Mouse (Mus musculus): ENCODE data around the gene Nol10.

Nol10 gene

GRCm38 (mm10) chr12:17348048-17349036, at the start of gene Nol10:
TSS of gene Nol10 (plus strand) at chr12:17348458.
- peak; percentile 91 for DNase-seq

- DNase-seq, result no peak
These were observed 48.4 kb upstream of the Nol10 start for GRCm38 (mm10) chr12:17299902-17300301.

GRCm38 (mm10) chr12:17305445-17305844, 42.8 kb upstream of the Nol10 start:
- no peak for DNase-seq

GRCm38 (mm10) chr12:17308246-17308645, 40.0 kb upstream of the Nol10 start:
- DNase-seq, result no peak

GRCm38 (mm10) chr12:17310852-17311839, 37.1 kb upstream of the Nol10 start:
- no peak for DNase-seq

- no peak for DNase-seq
These were observed 32.2 kb upstream of the Nol10 start for GRCm38 (mm10) chr12:17316096-17316495.

- no peak for DNase-seq
These were observed 30.3 kb upstream of the Nol10 start for GRCm38 (mm10) chr12:17317970-17318369.

GRCm38 (mm10) chr12:17318453-17318852, 29.8 kb upstream of the Nol10 start:
- DNase-seq, result no peak

GRCm38 (mm10) chr12:17324549-17325470, 23.4 kb upstream of the Nol10 start:
- peak; percentile 23 for DNase-seq

- no peak for DNase-seq
These were observed 19.0 kb upstream of the Nol10 start, which contains the start of gene Atp6v1c2 for GRCm38 (mm10) chr12:17329259-17329658. TSS of gene Atp6v1c2 (minus strand) at chr12:17329359.

GRCm38 (mm10) chr12:17333459-17333858, 14.8 kb upstream of the Nol10 start:
- no peak for DNase-seq

- DNase-seq, result no peak
These were observed 9.9 kb upstream of the Nol10 start for GRCm38 (mm10) chr12:17338338-17338737.

GRCm38 (mm10) chr12:17339114-17339905, 8.9 kb upstream of the Nol10 start:
- DNase-seq, result no peak

- DNase-seq, result peak; percentile 13
These were observed 771 bp upstream of the Nol10 start for GRCm38 (mm10) chr12:17347327-17348047.

- DNase-seq, result no peak
These were observed 1.8 kb downstream of the Nol10 start for GRCm38 (mm10) chr12:17350106-17350505.

- DNase-seq, result peak; percentile 8
These were observed 8.6 kb downstream of the Nol10 start for GRCm38 (mm10) chr12:17356853-17357252.

GRCm38 (mm10) chr12:17357795-17358194, 9.5 kb downstream of the Nol10 start:
- no peak for DNase-seq

GRCm38 (mm10) chr12:17358981-17359380, 10.7 kb downstream of the Nol10 start:
- DNase-seq, result peak; percentile 32

GRCm38 (mm10) chr12:17360104-17360503, 11.8 kb downstream of the Nol10 start:
- no peak for DNase-seq

- no peak for DNase-seq
These were observed 12.4 kb downstream of the Nol10 start for GRCm38 (mm10) chr12:17360650-17361049.
